Mouse (Mus musculus) right cerebral cortex, postnatal 4 days (tissue): ENCODE results near the gene Gclc.
"Not testable (repeated sequence)": the region's sequence is repeated elsewhere in the genome, so short reads cannot be mapped to it uniquely, and the experiment has no call there.

Experiments used
- DNase-seq: peaks from one replicate; pipeline ENCODE4 v3.0.0-alpha.2; 2022

Gclc gene

GRCm38 (mm10) chr9:77748292-77748691 lies 6.0 kb upstream of the Gclc start:
- DNase-seq: not testable (repeated sequence)

GRCm38 (mm10) chr9:77750133-77751060 lies 3.9 kb upstream of the Gclc start:
- DNase-seq: peak; percentile 94

- no peak for DNase-seq
Observed at GRCm38 (mm10) chr9:77751091-77751521, 3.2 kb upstream of the Gclc start.

- peak; percentile 57 for DNase-seq
Observed at GRCm38 (mm10) chr9:77754728-77755402, 530 bp downstream of the Gclc start.

- DNase-seq: no peak
Observed at GRCm38 (mm10) chr9:77755403-77755784, 1.1 kb downstream of the Gclc start.

GRCm38 (mm10) chr9:77756076-77756475 lies 1.7 kb downstream of the Gclc start:
- DNase-seq: no peak

GRCm38 (mm10) chr9:77757331-77757730 lies 3.0 kb downstream of the Gclc start:
- DNase-seq: no peak

GRCm38 (mm10) chr9:77758481-77758880 lies 4.1 kb downstream of the Gclc start:
- DNase-seq: no peak

GRCm38 (mm10) chr9:77759111-77759510 lies 4.8 kb downstream of the Gclc start:
- no peak for DNase-seq

GRCm38 (mm10) chr9:77759756-77760155 lies 5.4 kb downstream of the Gclc start:
- no peak for DNase-seq

GRCm38 (mm10) chr9:77766218-77766617 lies 11.9 kb downstream of the Gclc start:
- DNase-seq: no peak

- no peak for DNase-seq
Observed at GRCm38 (mm10) chr9:77766767-77767166, 12.4 kb downstream of the Gclc start.

- no peak for DNase-seq
Observed at GRCm38 (mm10) chr9:77770909-77771308, 16.6 kb downstream of the Gclc start.

- DNase-seq: no peak
Observed at GRCm38 (mm10) chr9:77771330-77771729, 17.0 kb downstream of the Gclc start.

GRCm38 (mm10) chr9:77771765-77772383 lies 17.5 kb downstream of the Gclc start:
- no peak for DNase-seq

- DNase-seq: no peak
Observed at GRCm38 (mm10) chr9:77776720-77777515, 22.6 kb downstream of the Gclc start.

- no peak for DNase-seq
Observed at GRCm38 (mm10) chr9:77777622-77778021, 23.3 kb downstream of the Gclc start.

GRCm38 (mm10) chr9:77779711-77780110 lies 25.4 kb downstream of the Gclc start:
- DNase-seq: no peak

- DNase-seq: no peak
Observed at GRCm38 (mm10) chr9:77781453-77782163, 27.3 kb downstream of the Gclc start.

GRCm38 (mm10) chr9:77782201-77782600 lies 27.9 kb downstream of the Gclc start:
- DNase-seq: no peak

GRCm38 (mm10) chr9:77783006-77783405 lies 28.7 kb downstream of the Gclc start:
- DNase-seq: no peak

- DNase-seq: no peak
Observed at GRCm38 (mm10) chr9:77785466-77785865, 31.1 kb downstream of the Gclc start.
